Mouse (Mus musculus) megakaryocyte, embryonic 14.5 days (primary cell): Measurements from ENCODE around the gene Gm10643. TPM values are rescaled to one million over a fixed set of nuclear protein-coding genes. Genes with fewer than 3 reads are reported as not detected.

Source experiments
- H3K27me3 ChIP-seq: replicated peaks from 2 replicates; pipeline ENCODE3; 2012; ENCODE audit warnings: inconsistent platforms
- H3K36me3 ChIP-seq: replicated peaks from 2 replicates; pipeline ENCODE3; 2012; ENCODE audit warnings: low read length, inconsistent platforms, mixed read lengths
- H3K4me1 ChIP-seq: 2 replicates; pipeline ENCODE4 v1.6.1; 2012; ENCODE audit warnings: inconsistent platforms
- H3K4me3 ChIP-seq: replicated peaks from 2 replicates; pipeline ENCODE3; 2012; ENCODE audit warnings: moderate library complexity, mild to moderate bottlenecking, inconsistent platforms
- H3K9me3 ChIP-seq: 2 replicates; pipeline ENCODE4 v1.6.1; 2012; ENCODE audit warnings: inconsistent platforms
- FLI1 ChIP-seq: IDR thresholded peaks from 2 replicates; pipeline ENCODE4 v1.6.1; 2012; ENCODE audit warnings: low read length, inconsistent platforms, mixed read lengths
- GATA1 ChIP-seq: IDR thresholded peaks from 3 replicates; pipeline ENCODE4 v1.6.1; 2012; ENCODE audit warnings: mixed read lengths, low read length, inconsistent platforms, borderline replicate concordance
- polyA plus RNA-seq: library from polyadenylated mRNA; stranded (reverse); fragments of >175 nt; gene quantifications from 2 replicates; pipeline ENCODE4 v1.2.3, GENCODE M21; 2012; ENCODE audit warnings: low replicate concordance; ENCODE audit not compliant: insufficient read depth

Gene Gm10643
- polyA plus RNA-seq, 1 experiment: not detected

GRCm38 (mm10) chr8:84023631-84024030 is 41.3 kb downstream of the Gm10643 start:
- H3K4me3 ChIP-seq: no peak overlapping the region
- H3K36me3 ChIP-seq: no peaks in the 10 kb centered on the region
- peaks cover 88% of the 10 kb centered on the region for H3K27me3 ChIP-seq
- TF ChIP-seq GATA1 (no peak), FLI1 (no peak)
- H3K4me1 ChIP-seq: peaks cover 34% of the 10 kb centered on the region
- H3K9me3 ChIP-seq: no peaks in the 10 kb centered on the region

GRCm38 (mm10) chr8:84023085-84023484 is 41.9 kb downstream of the Gm10643 start:
- Histone ChIP-seq H3K4me3 (no peak overlapping the region), H3K27me3 (peaks cover 86% of the 10 kb centered on the region), H3K9me3 (no peaks in the 10 kb centered on the region), H3K36me3 (no peaks in the 10 kb centered on the region), H3K4me1 (peaks cover 34% of the 10 kb centered on the region)
- TF ChIP-seq FLI1 (no peak), GATA1 (no peak)

GRCm38 (mm10) chr8:84021569-84021968 is 43.4 kb downstream of the Gm10643 start:
- Histone ChIP-seq H3K36me3 (no peaks in the 10 kb centered on the region), H3K27me3 (peaks cover 84% of the 10 kb centered on the region), H3K9me3 (no peaks in the 10 kb centered on the region; the same call in 1 of the 2 replicates), H3K4me3 (no peak overlapping the region), H3K4me1 (peaks cover 27% of the 10 kb centered on the region)
- TF ChIP-seq FLI1 (no peak), GATA1 (no peak)

- no peak for TF ChIP-seq GATA1
- TF ChIP-seq FLI1: no peak
- Histone ChIP-seq H3K4me3 (no peak within 1 kb of the TSS), H3K9me3 (peaks cover 3% of the 10 kb centered on the region), H3K4me1 (peaks cover 22% of the 10 kb centered on the region), H3K27me3 (peaks cover 82% of the 10 kb centered on the region), H3K36me3 (no peaks in the 10 kb centered on the region)
Measured at GRCm38 (mm10) chr8:84021096-84021495, 43.8 kb downstream of the Gm10643 start, which contains the start of gene Palm3. Gene Palm3, plus strand, starts transcription at chr8:84021471.

GRCm38 (mm10) chr8:84019738-84020137 is 45.2 kb downstream of the Gm10643 start:
- H3K4me1 ChIP-seq: peaks cover 14% of the 10 kb centered on the region
- H3K9me3 ChIP-seq: peaks cover 10% of the 10 kb centered on the region
- H3K4me3 ChIP-seq: no peak overlapping the region
- no peak for TF ChIP-seq GATA1
- TF ChIP-seq FLI1: no peak
- no peaks in the 10 kb centered on the region for H3K36me3 ChIP-seq
- peaks cover 78% of the 10 kb centered on the region for H3K27me3 ChIP-seq

- Histone ChIP-seq H3K27me3 (peaks cover 70% of the 10 kb centered on the region), H3K36me3 (no peaks in the 10 kb centered on the region), H3K4me3 (no peak overlapping the region), H3K9me3 (peaks cover 10% of the 10 kb centered on the region), H3K4me1 (peaks cover 21% of the 10 kb centered on the region)
- TF ChIP-seq GATA1: no peak
- TF ChIP-seq FLI1: no peak
Measured at GRCm38 (mm10) chr8:84015833-84016232, 49.1 kb downstream of the Gm10643 start.

Other genes starting within 250 kb of the Gm10643 start
- 6.8 and 10.5 TPM in 2 replicates for gene Adgrl1, start 165.0 kb downstream of the Gm10643 start, polyA plus RNA-seq
- not detected in 2 replicates for gene Gm10644, start 109.9 kb downstream of the Gm10643 start, polyA plus RNA-seq
- 38.1 and 95.4 TPM in 2 replicates for gene Asf1b, start 109.6 kb downstream of the Gm10643 start, polyA plus RNA-seq
- 25.3 and 30.8 TPM in 2 replicates for gene Prkaca, start 92.1 kb downstream of the Gm10643 start, polyA plus RNA-seq
- gene Samd1, start 67.5 kb downstream of the Gm10643 start, polyA plus RNA-seq: 72.0 and 104 TPM in 2 replicates
- 0.75 and 2.7 TPM in 2 replicates for gene 1700067K01Rik, start 63.6 kb downstream of the Gm10643 start, polyA plus RNA-seq
- not detected in 2 replicates for gene 2210011C24Rik, start 53.0 kb downstream of the Gm10643 start, polyA plus RNA-seq
- not detected in 2 replicates for gene Palm3, start 43.7 kb downstream of the Gm10643 start, polyA plus RNA-seq
- gene Il27ra, start 22.5 kb downstream of the Gm10643 start, polyA plus RNA-seq: 7.7 and 7.9 TPM in 2 replicates
- gene Rln3, start 20.1 kb downstream of the Gm10643 start, polyA plus RNA-seq: 0.31 TPM in 1 of 2 replicates, not detected in the other
- gene Rfx1, start 1.7 kb upstream of the Gm10643 start, polyA plus RNA-seq: 35.9 and 36.0 TPM in 2 replicates
- 28.7 and 79.3 TPM in 2 replicates for gene Dcaf15, start 39.6 kb upstream of the Gm10643 start, polyA plus RNA-seq
- gene Podnl1, start 60.9 kb upstream of the Gm10643 start, polyA plus RNA-seq: 0.75 TPM in 1 of 2 replicates, not detected in the other
- gene Cc2d1a, start 82.8 kb upstream of the Gm10643 start, polyA plus RNA-seq: 28.0 and 32.7 TPM in 2 replicates
- gene 4930432K21Rik, start 82.9 kb upstream of the Gm10643 start, polyA plus RNA-seq: 0.72 TPM in 1 of 2 replicates, not detected in the other
- gene Nanos3, start 120.1 kb upstream of the Gm10643 start, polyA plus RNA-seq: 0.87 TPM in 1 of 2 replicates, not detected in the other
- 14.1 and 16.0 TPM in 2 replicates for gene Zswim4, start 171.9 kb upstream of the Gm10643 start, polyA plus RNA-seq
- 80.4 and 326 TPM in 2 replicates for gene D8Ertd738e, start 184.6 kb upstream of the Gm10643 start, polyA plus RNA-seq
- gene Mri1, start 192.2 kb upstream of the Gm10643 start, polyA plus RNA-seq: 106 and 208 TPM in 2 replicates
- gene Ccdc130, start 205.2 kb upstream of the Gm10643 start, polyA plus RNA-seq: 4.8 and 20.9 TPM in 2 replicates